Comparison of ENCODE assay signal across 19 mouse cellular contexts in the genomic region with DNA sequence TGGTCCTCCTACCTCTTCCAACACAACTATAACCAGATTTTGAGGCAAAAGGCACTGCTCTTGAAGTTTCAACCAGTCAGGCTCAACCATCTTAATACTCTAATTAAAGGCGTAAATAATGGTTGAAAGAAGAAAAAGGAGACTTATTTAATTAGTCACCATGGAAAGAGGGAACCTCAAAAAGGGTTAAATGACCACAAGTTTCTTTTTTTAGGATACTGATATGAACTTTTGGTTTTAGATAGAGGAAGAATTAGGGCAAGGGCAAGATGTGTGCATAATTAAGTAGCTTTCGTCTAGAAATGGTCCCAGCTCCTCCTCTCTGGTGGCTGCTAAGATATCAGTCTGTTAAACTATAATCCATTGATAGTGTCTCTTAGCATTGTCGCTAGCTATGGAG. TPM values are rescaled to one million over a fixed set of nuclear protein-coding genes. Genes with fewer than 3 reads are reported as not detected.
DNase-seq lines count a peak whose midpoint lies in the region; ATAC-seq and TF ChIP-seq lines count a peak whose summit lies in the region.
"Had no signal": no experiment of that assay in that cellular context is flagged by ENCODE, and none has a peak within 500 bp of the region (broad histone marks: within the 10 kb centered on the region; RNA-seq: fewer than 3 reads in every experiment).

No protein-coding gene starts in this region.

- H3K36me3 ChIP-seq in MEL (ENCODE audit: control insufficient read depth in 1 of 2, insufficient read depth in 2 of 2, low read length in 2 of 2): peaks cover 0 to 4% of the 10 kb centered on the region in 2 experiments; a peak in 2 of 4 replicates
- H3K36me3 ChIP-seq in forebrain, embryonic 16.5 days (ENCODE audit: control insufficient read depth, insufficient read depth): no peaks in the 10 kb centered on the region
- H3K36me3 ChIP-seq: G1E had no signal

- no peaks in the 10 kb centered on the region; a peak in 1 of 4 replicates for H3K27me3 ChIP-seq in MEL (ENCODE audit: control insufficient read depth in 1 of 2, insufficient read depth in 2 of 2, low read length in 2 of 2)
- H3K27me3 ChIP-seq in forebrain, embryonic 16.5 days (replicated peaks; ENCODE audit: control insufficient read depth, insufficient read depth, low read length): no peaks in the 10 kb centered on the region
- H3K27me3 ChIP-seq: CH12.LX, Patski had no signal

- H3K9me3 ChIP-seq in MEL (replicated peaks; ENCODE audit: insufficient read depth, low read length): no peaks in the 10 kb centered on the region
- H3K9me3 ChIP-seq in forebrain, embryonic 16.5 days (ENCODE audit: control insufficient read depth, low read length): no peaks in the 10 kb centered on the region
- H3K9me3 ChIP-seq: G1E had no signal

- 78% methylated on average over 3 of the region's 3 CpGs for WGBS in forebrain, embryonic 16.5 days

- no peak for TF ChIP-seq RAD21 in MEL (IDR thresholded peaks at IDR 0.05; ENCODE audit: low read depth, low read length)

- 0 out of 4 replicates have a peak, but pooled peaks of 1 of the 2 experiments have one; percentile 17 for TF ChIP-seq EP300 in MEL (IDR thresholded peaks at IDR 0.05; ENCODE audit: low read depth in 1 of 2, low read length in 2 of 2)

- TF ChIP-seq CTCF in MEL (IDR thresholded peaks at IDR 0.05 in 2 of 3, conservative IDR thresholded peaks at IDR 0.05 in 1 of 3; ENCODE audit: control insufficient read depth in 1 of 3, insufficient read depth in 1 of 3, low read depth in 2 of 3, low read length in 3 of 3, poor library complexity in 1 of 3, severe bottlenecking in 1 of 3): no peak

- peak; percentile 30 for DNase-seq in MEL (ENCODE audit: low read depth, low spot score)
- DNase-seq: adrenal gland, adult 2 months; adrenal gland, adult 8-10 months; adrenal gland, postnatal 10 days; adrenal gland, postnatal 14 days; adrenal gland, postnatal 25 days; adrenal gland, postnatal 36 days; B cell, adult 2 months; cerebellum, adult 11 months; cerebellum, adult 11-12 months; cerebellum, adult 18-20 months; cerebellum, adult 2 months; cerebellum, adult 8-10 months had no signal

- H3K4me3 ChIP-seq in MEL (ENCODE audit: control insufficient read depth in 1 of 2, insufficient read depth in 1 of 2, low read depth in 2 of 2, low read length in 2 of 2): no peak overlapping the region
- H3K4me3 ChIP-seq in forebrain, embryonic 16.5 days (replicated peaks; ENCODE audit: low read length): no peak overlapping the region

- no peak for ATAC-seq in forebrain, embryonic 16.5 days
- ATAC-seq: activated CD4-positive, CD25-positive, alpha-beta regulatory T cell, adult 4 months; CD4-positive, CD25-positive, alpha-beta regulatory T cell, adult 4 months; Patski had no signal

- no peak overlapping the region for H3K9ac ChIP-seq in MEL (ENCODE audit: control insufficient read depth, low read depth, low read length, poor library complexity, severe bottlenecking)
- no peak overlapping the region for H3K9ac ChIP-seq in forebrain, embryonic 16.5 days (replicated peaks; ENCODE audit: low read depth, low read length)

- no peak for TF ChIP-seq POLR2A in MEL (IDR thresholded peaks at IDR 0.05; ENCODE audit: control insufficient read depth in 1 of 2, insufficient read depth in 1 of 2, low read depth in 1 of 2, low read length in 2 of 2, poor library complexity in 1 of 2)

- H3K27ac ChIP-seq in MEL (ENCODE audit: control insufficient read depth, low read depth, low read length): no peak overlapping the region
- H3K27ac ChIP-seq in forebrain, embryonic 16.5 days (ENCODE audit: low read length): no peak overlapping the region

- no peak overlapping the region for H3K4me2 ChIP-seq in forebrain, embryonic 16.5 days (ENCODE audit: low read length)

- no peaks in the 10 kb centered on the region for H3K79me2 ChIP-seq in MEL (ENCODE audit: control insufficient read depth, insufficient read depth, low read length, poor library complexity)

- peaks cover 0 to 6% of the 10 kb centered on the region in 2 experiments; a peak in 2 of 4 replicates for H3K4me1 ChIP-seq in MEL (ENCODE audit: control insufficient read depth in 1 of 2, insufficient read depth in 2 of 2, low read length in 2 of 2)
- H3K4me1 ChIP-seq in forebrain, embryonic 16.5 days (replicated peaks; ENCODE audit: control insufficient read depth, insufficient read depth, low read length): no peaks in the 10 kb centered on the region

TF ChIP-seq in MEL, 35 proteins besides CTCF, POLR2A, EP300 and RAD21:
- TF ChIP-seq ZNF384 (IDR thresholded peaks at IDR 0.05; ENCODE audit: low read depth, low read length) (no peak), MAX (IDR thresholded peaks at IDR 0.05; ENCODE audit: low read length) (no peak), TAL1 (IDR thresholded peaks at IDR 0.05; ENCODE audit: low read length) (no peak), MAFK (IDR thresholded peaks at IDR 0.05; ENCODE audit: borderline replicate concordance, low read depth, low read length) (no peak), USF1 (IDR thresholded peaks at IDR 0.05; ENCODE audit: low read depth, low read length) (no peak), GATA1 (IDR thresholded peaks at IDR 0.05; ENCODE audit: low read depth, low read length) (peak; percentile 34; the same call in 1 of the 2 replicates), MYC (IDR thresholded peaks at IDR 0.05; ENCODE audit: low read depth, low read length) (no peak), ZKSCAN1 (IDR thresholded peaks at IDR 0.05; ENCODE audit: low read depth, low read length) (no peak), NRF1 (IDR thresholded peaks at IDR 0.05; ENCODE audit: insufficient read depth, low read depth, low read length, poor library complexity, severe bottlenecking) (no peak), MXI1 (IDR thresholded peaks at IDR 0.05; ENCODE audit: low read depth, low read length) (no peak), BHLHE40 (IDR thresholded peaks at IDR 0.05; ENCODE audit: borderline replicate concordance, low read depth, low read length) (no peak), MEF2A (IDR thresholded peaks at IDR 0.05; ENCODE audit: extremely low read depth, insufficient replicate concordance, low read depth, low read length, poor library complexity, severe bottlenecking) (peak; percentile 91), ZC3H11A (IDR thresholded peaks at IDR 0.05; ENCODE audit: low read depth, low read length) (no peak), MYB (IDR thresholded peaks at IDR 0.05; ENCODE audit: low read depth, low read length) (no peak), ELF1 (IDR thresholded peaks at IDR 0.05; ENCODE audit: low read depth, low read length) (no peak), TBP (IDR thresholded peaks at IDR 0.05; ENCODE audit: low read depth, low read length) (no peak), UBTF (IDR thresholded peaks at IDR 0.05; ENCODE audit: borderline replicate concordance, insufficient read depth, low read depth, low read length) (no peak), USF2 (IDR thresholded peaks at IDR 0.05; ENCODE audit: borderline replicate concordance in 1 of 2, insufficient read depth in 1 of 2, low read depth in 1 of 2, low read length in 2 of 2) (no peak)

RNA-seq across cellular contexts. Expression of gene Rab11b, which starts 6.1 kb away (rescaled TPM):
- 24.0 and 26.3 TPM in 2 replicates for total RNA-seq in MEL (2012; rRNA removed)
- polyA plus RNA-seq in MEL (2012; ENCODE audit: insufficient read depth in 1 of 2, insufficient read length in 2 of 2, low read depth in 1 of 2, low replicate concordance in 2 of 2, missing spikeins in 1 of 2): 100 to 1,000 TPM in 1 of 2 experiments, not detected in 1; 105 TPM
- 411 and 469 TPM in 2 replicates for polyA plus RNA-seq in forebrain, embryonic 16.5 days (2015; fragmentation: Nextera tagmentation; extraction: Ambion mirVana)

RNA-seq across cellular contexts. Expression of gene Angptl4, which starts 15.2 kb away (rescaled TPM):
- 11.7 and 13.5 TPM in 2 replicates for total RNA-seq in MEL (2012; rRNA removed)
- 10 to 100 TPM in 1 of 2 experiments, not detected in 1; 15.8 TPM for polyA plus RNA-seq in MEL (2012; ENCODE audit: insufficient read depth in 1 of 2, insufficient read length in 2 of 2, low read depth in 1 of 2, low replicate concordance in 2 of 2, missing spikeins in 1 of 2)
- 15.5 and 16.2 TPM in 2 replicates for polyA plus RNA-seq in forebrain, embryonic 16.5 days (2015; fragmentation: Nextera tagmentation; extraction: Ambion mirVana)
- polyA plus RNA-seq: G1E had no signal

RNA-seq across cellular contexts. Expression of gene Kank3, which starts 43.9 kb away (rescaled TPM):
- 5.0 and 5.2 TPM in 2 replicates for total RNA-seq in MEL (2012; rRNA removed)
- 1 to 10 TPM in 1 of 2 experiments, not detected in 1; 5.5 TPM for polyA plus RNA-seq in MEL (2012; ENCODE audit: insufficient read depth in 1 of 2, insufficient read length in 2 of 2, low read depth in 1 of 2, low replicate concordance in 2 of 2, missing spikeins in 1 of 2)
- polyA plus RNA-seq in forebrain, embryonic 16.5 days (2015; fragmentation: Nextera tagmentation; extraction: Ambion mirVana): 40.5 and 45.4 TPM in 2 replicates

RNA-seq across cellular contexts. Expression of gene March2, which starts 47.9 kb away (rescaled TPM):
- total RNA-seq in MEL (2012; rRNA removed): 7.2 and 10.9 TPM in 2 replicates
- polyA plus RNA-seq in MEL (2012; ENCODE audit: insufficient read depth in 1 of 2, insufficient read length in 2 of 2, low read depth in 1 of 2, low replicate concordance in 2 of 2, missing spikeins in 1 of 2): 10 to 100 TPM in 1 of 2 experiments, not detected in 1; 18.8 TPM
- polyA plus RNA-seq in forebrain, embryonic 16.5 days (2015; fragmentation: Nextera tagmentation; extraction: Ambion mirVana): 73.0 and 77.8 TPM in 2 replicates

RNA-seq across cellular contexts. Expression of gene Rps28, which starts 58.0 kb away (rescaled TPM):
- 3,378 and 3,556 TPM in 2 replicates for total RNA-seq in MEL (2012; rRNA removed)
- polyA plus RNA-seq in MEL (2012; ENCODE audit: insufficient read depth in 1 of 2, insufficient read length in 2 of 2, low read depth in 1 of 2, low replicate concordance in 2 of 2, missing spikeins in 1 of 2): 1,000 to 10,000 TPM in 1 of 2 experiments, 100 to 1,000 TPM in 1; 994 to 2,154 TPM
- polyA plus RNA-seq in forebrain, embryonic 16.5 days (2015; fragmentation: Nextera tagmentation; extraction: Ambion mirVana): 480 and 560 TPM in 2 replicates
